Mouse (Mus musculus) hindbrain, embryonic 15.5 days (tissue): ENCODE data around the gene Cdc37. TPM values are rescaled to one million over a fixed set of nuclear protein-coding genes. Genes with fewer than 3 reads are reported as not detected.

ENCODE experiments used
- ATAC-seq: fragments of 200-750 bp; cut with Nextera tagmentation; 2 replicates; pipeline ENCODE4 v1.8.0; 2017; ENCODE audit warnings: low read depth, moderate number of reproducible peaks, moderate TSS enrichment; ENCODE audit not compliant: low FRiP score
- H3K27ac ChIP-seq: fragments of 300-500 bp; sonication (generic); replicated peaks from 2 replicates; pipeline ENCODE4 v1.5.1; 2015; ENCODE audit warnings: mild to moderate bottlenecking, inconsistent platforms
- H3K27me3 ChIP-seq: fragments of 300-500 bp; sonication (generic); 2 replicates; pipeline ENCODE4 v1.6.1; 2015; ENCODE audit warnings: control low read depth, inconsistent platforms
- H3K36me3 ChIP-seq: fragments of 300-500 bp; sonication (generic); 2 replicates; pipeline ENCODE4 v1.6.1; 2015; ENCODE audit warnings: control low read depth, inconsistent platforms
- H3K4me1 ChIP-seq: fragments of 300-500 bp; sonication (generic); replicated peaks from 2 replicates; pipeline ENCODE4 v1.6.1; 2015; ENCODE audit warnings: control low read depth, inconsistent platforms
- H3K4me2 ChIP-seq: fragments of 300-500 bp; sonication (generic); 2 replicates; pipeline ENCODE4 v1.6.1; 2015; ENCODE audit warnings: moderate library complexity, mild to moderate bottlenecking, inconsistent platforms
- H3K4me3 ChIP-seq: fragments of 300-500 bp; sonication (generic); 2 replicates; pipeline ENCODE4 v1.5.1; 2015; ENCODE audit warnings: mild to moderate bottlenecking, inconsistent platforms
- H3K9ac ChIP-seq: fragments of 300-500 bp; sonication (generic); 2 replicates; pipeline ENCODE4 v1.6.1; 2015; ENCODE audit warnings: inconsistent platforms
- H3K9me3 ChIP-seq: fragments of 300-500 bp; sonication (generic); 2 replicates; pipeline ENCODE4 v1.6.1; 2016; ENCODE audit warnings: control low read depth, inconsistent platforms
- WGBS: fragments of 180-500 bp; shearing (Covaris S2); methylation state at CpG from one replicate; pipeline ENCODE4 v1.1.7; 2015; 5-methylcytosine and 5-hydroxymethylcytosine counted together
- polyA plus RNA-seq: library from polyadenylated mRNA; unstranded; fragments of >200 nt; fragmentation: Nextera tagmentation; extraction: Ambion mirVana; gene quantifications from 2 replicates; pipeline ENCODE4 v1.2.1, GENCODE M21; 2015

The Cdc37 gene
- polyA plus RNA-seq, 1 experiment from 2014 or later = 211 TPM

DNA sequence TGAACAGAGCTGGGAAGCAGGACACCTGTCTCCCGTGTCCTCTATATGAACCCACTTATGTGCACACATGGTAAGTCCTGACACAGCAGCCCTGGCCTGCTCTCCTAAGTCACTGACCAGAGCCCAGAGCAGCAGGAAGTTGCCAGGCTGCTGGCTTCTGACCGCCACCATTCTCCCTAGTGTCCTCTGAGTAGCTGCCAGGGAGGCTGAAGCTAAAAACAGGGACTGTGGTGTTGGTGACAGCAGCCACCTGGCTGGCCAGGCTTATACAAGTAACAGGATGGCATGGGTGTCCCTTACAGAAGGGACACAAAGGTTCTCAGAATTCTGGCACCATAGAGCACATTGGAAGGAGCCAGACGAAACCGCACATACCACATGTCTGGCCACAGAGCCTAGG lies 4.4 kb downstream of the Cdc37 start:
- ATAC-seq = no peak
- H3K9ac ChIP-seq = no peak overlapping the region
- no peak overlapping the region for H3K4me2 ChIP-seq

DNA sequence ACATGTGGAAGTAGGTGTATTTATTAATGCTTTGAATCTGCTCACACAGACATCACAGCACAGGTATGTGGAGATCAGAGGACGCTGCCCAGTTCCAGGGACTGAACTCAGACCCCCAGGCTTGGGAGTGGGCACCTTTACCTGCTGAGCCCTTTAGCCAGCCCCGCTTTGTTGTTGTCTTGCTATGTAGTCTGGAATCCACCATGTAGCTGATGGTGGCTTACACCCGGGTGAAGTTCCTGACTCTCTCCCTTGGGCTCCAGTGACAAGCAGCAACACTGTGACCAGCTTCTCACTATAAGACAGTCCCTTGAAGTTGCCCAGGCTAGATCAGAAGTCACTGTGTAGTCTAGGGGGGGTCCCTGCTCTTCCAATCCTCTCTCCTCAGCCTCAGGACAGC lies 5.4 kb downstream of the Cdc37 start:
- Histone ChIP-seq H3K9me3 (no peaks in the 10 kb centered on the region), H3K4me2 (no peak overlapping the region), H3K27ac (no peak overlapping the region), H3K4me1 (peaks cover 33% of the 10 kb centered on the region), H3K9ac (no peak overlapping the region), H3K36me3 (peaks cover 43% of the 10 kb centered on the region), H3K27me3 (no peaks in the 10 kb centered on the region), H3K4me3 (no peak overlapping the region)
- ATAC-seq = no peak
- WGBS = 96% methylated on average over 3 of the region's 3 CpGs

More for the DNA sequence above, 4.4 kb downstream of the Cdc37 start:
- H3K27ac ChIP-seq = no peak overlapping the region
- no peaks in the 10 kb centered on the region for H3K9me3 ChIP-seq
- H3K36me3 ChIP-seq = peaks cover 32% of the 10 kb centered on the region
- 95% methylated on average over 4 of the region's 4 CpGs for whole genome bisulfite sequencing
- no peaks in the 10 kb centered on the region for H3K27me3 ChIP-seq
- peaks cover 37% of the 10 kb centered on the region for H3K4me1 ChIP-seq
- H3K4me3 ChIP-seq = no peak overlapping the region

DNA sequence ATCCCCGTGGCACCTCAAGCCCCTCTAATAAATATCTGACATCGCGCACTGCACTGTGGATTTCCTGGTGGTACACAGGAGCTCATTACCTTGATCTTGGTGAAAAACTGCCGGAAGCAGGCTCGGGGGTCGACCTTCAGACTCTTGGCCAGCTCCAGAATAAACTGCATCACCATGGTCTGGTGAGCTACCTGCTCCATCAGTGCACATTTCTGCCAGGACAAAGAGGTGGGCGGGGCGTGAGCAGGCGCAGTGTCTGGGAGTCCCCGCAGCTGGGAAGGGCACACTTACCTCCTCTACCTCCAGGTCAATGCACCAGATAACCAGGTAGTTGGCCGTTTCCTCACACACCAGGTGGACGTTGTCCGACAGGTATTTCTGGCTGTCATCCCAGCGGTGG lies 7.9 kb downstream of the Cdc37 start:
- WGBS = 95% methylated on average over 14 of the region's 14 CpGs
- Histone ChIP-seq H3K27me3 (no peaks in the 10 kb centered on the region), H3K4me1 (peaks cover 9% of the 10 kb centered on the region), H3K36me3 (peaks cover 58% of the 10 kb centered on the region), H3K4me3 (no peak overlapping the region), H3K27ac (no peak overlapping the region), H3K9ac (no peak overlapping the region), H3K4me2 (no peak overlapping the region), H3K9me3 (no peaks in the 10 kb centered on the region)
- no peak for ATAC-seq

DNA sequence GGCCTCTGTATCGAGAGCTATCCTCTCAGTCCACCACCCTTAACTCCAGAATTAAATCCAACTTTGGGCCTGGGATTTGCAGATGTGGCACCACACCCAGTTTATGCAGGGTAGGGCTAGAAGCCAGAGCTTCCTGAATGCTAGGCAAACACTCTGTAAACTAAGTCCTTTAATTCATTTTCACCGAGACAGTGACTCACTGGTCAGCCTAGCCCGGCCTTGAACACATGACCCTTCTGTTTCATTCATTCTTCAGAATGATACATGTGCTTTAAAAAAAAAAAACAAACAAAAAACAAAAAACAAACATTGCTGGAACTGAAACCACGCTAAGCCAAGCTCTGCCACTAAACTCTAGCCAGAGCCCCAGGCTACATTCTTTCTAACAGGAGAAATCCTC lies 11.4 kb downstream of the Cdc37 start:
- WGBS = 90% methylated on average over 4 of the region's 4 CpGs
- no peak for ATAC-seq
- Histone ChIP-seq H3K36me3 (peaks cover 49% of the 10 kb centered on the region), H3K4me2 (no peak overlapping the region), H3K9me3 (no peaks in the 10 kb centered on the region), H3K27me3 (no peaks in the 10 kb centered on the region), H3K4me1 (no peaks in the 10 kb centered on the region), H3K9ac (no peak overlapping the region), H3K27ac (no peak overlapping the region), H3K4me3 (no peak overlapping the region)

DNA sequence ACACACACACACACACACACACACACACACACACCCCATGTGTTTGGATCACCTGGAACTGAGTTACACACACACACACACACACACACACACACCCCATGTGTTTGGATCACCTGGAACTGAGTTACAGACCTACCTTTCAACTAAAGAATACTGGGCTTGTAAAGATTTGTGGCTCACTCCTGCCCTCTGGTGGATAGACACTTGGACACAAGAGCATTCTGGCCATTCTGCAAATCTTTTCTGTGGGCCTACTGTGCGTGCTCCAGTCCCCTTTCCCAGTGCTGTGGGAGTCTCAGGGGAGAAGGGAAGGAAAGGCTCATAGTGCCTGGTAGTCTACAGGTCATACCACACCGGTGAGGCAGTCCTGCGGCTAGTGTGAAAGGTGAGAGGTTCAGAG lies 12.6 kb downstream of the Cdc37 start:
- WGBS = 60% methylated on average over 3 of the region's 3 CpGs
- Histone ChIP-seq H3K4me2 (no peak overlapping the region), H3K4me3 (no peak overlapping the region), H3K9ac (no peak overlapping the region), H3K27ac (no peak overlapping the region), H3K36me3 (peaks cover 43% of the 10 kb centered on the region), H3K27me3 (no peaks in the 10 kb centered on the region), H3K9me3 (no peaks in the 10 kb centered on the region), H3K4me1 (no peaks in the 10 kb centered on the region)
- no peak; the same call in 1 of the 2 replicates for ATAC-seq

DNA sequence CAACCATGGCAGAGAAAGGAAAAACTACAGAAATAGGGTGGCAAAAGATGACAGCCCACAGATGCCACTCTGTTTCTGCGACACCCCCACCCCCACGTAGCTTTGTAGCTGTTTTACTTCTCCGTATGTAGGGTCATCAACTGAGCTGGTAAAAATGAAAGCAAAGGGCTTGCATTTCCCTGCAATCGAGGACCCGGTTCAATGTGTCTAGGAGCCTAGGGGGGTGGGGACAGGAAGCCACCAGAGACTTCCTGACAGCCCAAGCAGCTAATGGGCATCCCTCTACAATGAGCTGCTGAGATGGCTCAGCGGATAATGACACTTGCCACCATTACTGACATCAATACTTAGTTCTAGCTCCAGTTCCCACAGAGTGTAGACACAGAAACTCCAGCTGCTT lies 13.4 kb downstream of the Cdc37 start:
- no peak overlapping the region for H3K27ac ChIP-seq
- 81% methylated on average over 6 of the region's 6 CpGs for WGBS
- H3K27me3 ChIP-seq = no peaks in the 10 kb centered on the region
- no peaks in the 10 kb centered on the region for H3K4me1 ChIP-seq
- ATAC-seq = no peak
- H3K9me3 ChIP-seq = no peaks in the 10 kb centered on the region
- no peak overlapping the region for H3K4me3 ChIP-seq
- no peak overlapping the region for H3K9ac ChIP-seq
- H3K36me3 ChIP-seq = peaks cover 36% of the 10 kb centered on the region
- no peak overlapping the region for H3K4me2 ChIP-seq

DNA sequence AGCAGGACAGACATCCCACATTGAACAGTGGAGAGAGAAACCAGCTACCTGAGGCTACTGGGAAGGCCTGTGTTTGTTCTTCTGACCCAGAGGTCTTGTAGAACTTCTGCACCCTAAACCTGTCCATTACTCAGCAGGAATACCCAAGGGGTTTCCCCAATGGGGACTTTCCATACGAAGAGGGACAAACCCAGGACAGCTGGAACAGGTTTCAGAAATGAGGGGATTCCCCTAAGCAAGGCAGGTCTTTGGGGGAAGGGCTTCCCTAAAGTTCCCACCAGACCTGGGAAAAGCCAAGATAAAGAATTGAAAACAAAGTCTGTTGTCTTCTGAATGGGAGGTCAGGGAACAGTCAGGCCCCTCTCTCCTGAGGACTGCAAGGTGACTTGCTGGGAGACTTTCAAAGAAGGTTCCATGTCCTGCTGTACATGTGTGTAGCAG lies 13.8 kb downstream of the Cdc37 start:
- no peaks in the 10 kb centered on the region for H3K27me3 ChIP-seq
- no peak overlapping the region for H3K27ac ChIP-seq
- no peak overlapping the region for H3K9ac ChIP-seq
- H3K4me2 ChIP-seq = no peak overlapping the region
- no peaks in the 10 kb centered on the region for H3K4me1 ChIP-seq
- 72% methylated on average over 1 of the region's 1 CpGs for WGBS
- no peaks in the 10 kb centered on the region for H3K9me3 ChIP-seq
- peaks cover 32% of the 10 kb centered on the region for H3K36me3 ChIP-seq
- no peak overlapping the region for H3K4me3 ChIP-seq
- ATAC-seq = no peak

DNA sequence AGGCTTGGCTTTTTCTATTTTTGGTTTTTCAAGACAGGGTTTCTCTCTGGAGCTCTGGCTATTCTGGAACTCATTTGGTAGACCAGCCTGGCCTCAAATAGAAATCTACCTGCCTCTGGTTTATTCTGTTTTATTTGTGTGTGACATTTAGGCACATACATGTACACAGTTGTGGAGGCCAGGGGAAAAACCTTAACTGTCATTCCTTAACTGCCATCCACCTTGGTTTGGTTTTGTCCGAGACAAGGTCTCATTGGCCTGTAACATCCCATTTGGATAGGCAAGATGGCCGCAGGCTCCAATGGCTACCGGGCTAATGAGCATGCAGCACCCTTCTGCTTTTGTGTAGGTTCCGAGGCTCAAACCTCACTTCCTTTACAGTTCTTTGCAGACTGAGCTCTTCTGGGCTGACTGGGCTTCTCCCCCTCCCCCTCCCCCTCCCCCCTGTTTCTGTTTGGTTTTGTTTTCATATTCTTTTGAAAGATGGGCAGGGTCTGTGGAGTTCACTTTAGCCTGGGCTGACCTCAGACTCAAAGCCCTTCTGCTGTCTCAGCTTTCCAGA lies 14.4 kb downstream of the Cdc37 start:
- Histone ChIP-seq H3K27ac (no peak overlapping the region), H3K4me1 (peaks cover 3% of the 10 kb centered on the region), H3K4me2 (no peak overlapping the region), H3K4me3 (no peak overlapping the region), H3K9me3 (no peaks in the 10 kb centered on the region), H3K9ac (no peak overlapping the region), H3K27me3 (no peaks in the 10 kb centered on the region), H3K36me3 (peaks cover 26% of the 10 kb centered on the region)
- WGBS = 84% methylated on average over 4 of the region's 4 CpGs
- ATAC-seq = no peak

DNA sequence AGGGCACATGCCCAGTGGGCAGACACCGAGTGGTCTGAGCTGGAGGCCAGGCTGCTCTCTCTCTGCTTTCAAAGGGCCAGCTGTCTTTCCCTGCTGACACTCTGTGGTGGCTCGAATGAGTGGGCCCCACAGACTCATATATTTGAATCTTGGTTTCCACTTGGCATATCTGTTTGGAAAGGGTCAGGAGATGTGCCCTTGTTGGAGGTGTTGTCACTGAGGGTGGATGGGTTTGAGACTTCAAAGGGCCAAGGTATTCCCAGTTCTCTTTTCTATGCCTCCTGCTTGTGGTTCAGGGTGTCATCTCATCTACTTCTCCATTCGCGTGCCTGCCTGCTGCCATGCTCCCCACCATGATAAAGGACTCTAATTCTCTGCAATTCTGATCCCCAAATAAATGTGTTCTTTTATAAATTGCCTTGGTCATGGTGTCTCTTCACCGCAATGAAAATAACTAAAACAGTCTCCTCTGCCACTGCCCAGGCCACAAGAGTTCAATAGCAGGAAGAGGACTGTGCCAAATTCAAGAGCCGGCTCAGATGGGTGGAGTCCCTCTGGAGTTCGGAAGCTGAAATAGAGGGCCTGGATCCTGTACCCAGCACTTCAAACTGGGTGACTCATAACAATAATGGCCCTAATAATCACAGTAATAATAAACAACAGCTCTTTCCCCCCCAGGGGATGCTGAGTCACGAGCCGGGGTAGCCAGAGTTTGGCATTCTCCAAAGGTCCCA lies 15.0 kb downstream of the Cdc37 start:
- Histone ChIP-seq H3K9me3 (no peaks in the 10 kb centered on the region), H3K9ac (no peak overlapping the region), H3K36me3 (peaks cover 20% of the 10 kb centered on the region), H3K4me1 (peaks cover 6% of the 10 kb centered on the region), H3K27ac (no peak overlapping the region), H3K27me3 (no peaks in the 10 kb centered on the region), H3K4me2 (no peak overlapping the region), H3K4me3 (no peak overlapping the region)
- ATAC-seq = no peak
- 78% methylated on average over 9 of the region's 9 CpGs for WGBS

DNA sequence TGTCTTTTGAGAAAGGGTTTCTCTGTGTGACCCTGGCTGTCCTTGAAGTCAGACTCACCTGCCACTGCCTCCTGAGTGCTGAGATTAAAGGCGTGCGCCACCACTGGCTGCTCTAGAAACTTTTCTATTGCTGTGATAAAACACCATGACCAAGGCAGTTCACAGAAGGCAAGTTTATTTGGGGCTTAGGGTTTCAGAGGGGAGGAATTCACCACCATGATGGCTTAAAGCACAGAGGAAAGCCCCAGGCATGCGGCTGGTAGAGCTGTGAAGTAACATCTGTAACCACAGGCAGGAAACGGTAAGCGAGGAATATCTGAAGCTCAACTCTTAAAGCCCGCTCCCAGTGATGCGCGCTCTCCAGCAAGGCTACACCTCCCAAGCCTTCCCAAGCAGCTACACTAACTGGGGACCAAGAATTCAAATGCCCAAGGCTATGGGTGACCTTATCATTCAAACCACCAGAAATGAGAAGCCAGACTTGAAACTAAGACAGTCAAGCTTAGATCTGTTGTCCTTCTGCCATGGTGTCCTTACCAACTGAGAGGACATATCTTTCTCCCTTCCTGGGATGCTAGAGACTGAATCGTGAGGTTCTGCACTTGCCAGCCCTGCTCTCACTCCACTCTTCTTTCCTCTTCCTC lies 16.6 kb downstream of the Cdc37 start:
- Histone ChIP-seq H3K9ac (no peak overlapping the region), H3K4me1 (peaks cover 6% of the 10 kb centered on the region), H3K27me3 (no peaks in the 10 kb centered on the region), H3K9me3 (no peaks in the 10 kb centered on the region), H3K36me3 (0 out of 2 replicates have a peak, but pooled peaks cover 4% of the 10 kb centered on the region), H3K4me2 (no peak overlapping the region), H3K27ac (no peak overlapping the region), H3K4me3 (no peak overlapping the region)
- WGBS = 90% methylated on average over 9 of the region's 9 CpGs
- ATAC-seq = no peak

DNA sequence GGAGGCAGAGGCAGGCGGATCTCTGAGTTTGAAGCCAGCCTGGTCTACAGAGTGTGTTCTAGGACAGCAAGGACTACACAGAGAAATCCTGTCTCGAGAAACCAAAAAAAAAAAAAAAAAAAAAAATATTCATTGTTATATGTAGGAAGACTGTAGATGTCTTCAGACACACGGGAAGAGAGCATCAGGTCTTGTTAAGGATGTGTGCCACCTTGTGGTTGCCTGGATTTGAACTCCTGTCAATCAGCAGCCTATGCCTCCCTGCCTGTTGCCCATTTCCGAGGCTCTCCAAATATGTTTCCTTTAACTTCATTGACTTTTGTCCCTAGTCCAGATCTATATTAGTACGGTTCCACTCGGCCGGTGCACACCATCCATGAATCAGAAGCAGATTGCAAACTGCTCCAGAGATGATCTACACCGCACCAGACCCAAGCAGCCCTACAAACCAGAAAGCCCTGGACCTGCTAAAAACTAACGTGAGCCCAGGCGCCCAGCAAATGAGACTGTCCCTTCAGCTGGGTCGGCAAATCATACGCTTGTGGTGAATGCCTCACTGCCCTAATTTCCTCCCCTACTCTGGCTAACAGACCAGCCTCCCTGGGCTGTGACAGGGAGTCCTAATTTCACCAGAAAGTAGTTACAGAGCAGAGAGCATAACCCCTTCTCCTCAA lies 17.5 kb downstream of the Cdc37 start:
- no peak overlapping the region for H3K4me3 ChIP-seq
- H3K27me3 ChIP-seq = no peaks in the 10 kb centered on the region
- no peak overlapping the region for H3K9ac ChIP-seq
- no peak overlapping the region for H3K4me2 ChIP-seq
- ATAC-seq = no peak
- peaks cover 6% of the 10 kb centered on the region for H3K4me1 ChIP-seq
- no peaks in the 10 kb centered on the region for H3K36me3 ChIP-seq
- no peaks in the 10 kb centered on the region for H3K9me3 ChIP-seq
- WGBS = 83% methylated on average over 12 of the region's 12 CpGs
- H3K27ac ChIP-seq = no peak overlapping the region
